ENCODE assay signal across 8 mouse cellular contexts in the genomic region with DNA sequence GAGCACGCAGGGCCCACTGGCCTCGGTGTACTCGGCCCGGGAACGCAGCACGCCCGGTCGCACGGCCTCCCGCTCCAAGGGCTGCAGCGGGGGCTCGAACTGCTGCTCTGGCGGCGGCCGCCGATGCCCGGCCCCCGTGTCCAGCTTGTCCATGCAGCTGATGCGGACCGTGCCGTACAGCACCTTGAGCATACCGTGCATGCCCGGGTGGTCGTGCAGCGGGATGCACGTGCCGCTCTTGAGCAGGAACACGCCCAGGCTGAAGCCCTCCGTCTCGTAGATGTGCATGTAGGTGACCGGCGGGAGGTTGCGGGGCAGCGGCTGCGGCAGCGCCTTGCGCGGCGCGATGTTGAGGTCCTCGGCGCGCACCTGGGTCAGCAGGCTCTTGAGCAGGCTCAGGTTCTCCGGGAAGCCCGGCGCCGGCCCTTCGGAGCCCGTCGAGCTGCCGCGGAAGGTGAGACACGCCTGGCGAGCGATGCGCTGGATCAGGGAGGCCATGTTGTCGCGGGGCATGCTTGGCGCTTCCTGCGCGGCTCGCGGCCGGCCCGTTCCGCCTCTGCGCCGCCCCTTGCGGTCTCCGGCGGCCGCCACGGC. TPM values are rescaled to one million over a fixed set of nuclear protein-coding genes. Genes with fewer than 3 reads are reported as not detected.
DNase-seq lines count a peak whose midpoint lies in the region; ATAC-seq and TF ChIP-seq lines count a peak whose summit lies in the region.

No protein-coding gene starts in this region.

- peak overlapping the region; percentile 89 for H3K4me3 ChIP-seq in heart, embryonic 13.5 days
- H3K4me3 ChIP-seq in spleen, adult 2 months (ENCODE audit: extremely low read depth, insufficient read depth, insufficient read length): peak overlapping the region; percentile 88

- H3K9ac ChIP-seq in heart, embryonic 13.5 days: peak overlapping the region; percentile 94

- WGBS in heart, embryonic 13.5 days: under 1% methylated on average over 70 of the region's 73 CpGs
- under 1% methylated on average over 73 of the region's 73 CpGs for WGBS in spleen, adult 2 months

- peak overlapping the region; percentile 98 for H3K4me2 ChIP-seq in heart, embryonic 13.5 days

- TF ChIP-seq POLR2A in spleen, adult 2 months (IDR thresholded peaks at IDR 0.05; ENCODE audit: low read depth, low read length): no peak

- peaks cover 9% of the 10 kb centered on the region for H3K36me3 ChIP-seq in heart, embryonic 13.5 days
- peaks cover 5% of the 10 kb centered on the region for H3K36me3 ChIP-seq in spleen, adult 2 months (ENCODE audit: control insufficient read depth, insufficient read depth, low read length)

- H3K9me3 ChIP-seq in heart, embryonic 13.5 days: no peaks in the 10 kb centered on the region

- no peak for TF ChIP-seq CTCF in spleen, adult 2 months (IDR thresholded peaks at IDR 0.05; ENCODE audit: extremely low read depth, insufficient read depth, insufficient read length, insufficient replicate concordance)

- peak overlapping the region; percentile 92 for H3K27ac ChIP-seq in heart, embryonic 13.5 days (replicated peaks)
- peak overlapping the region; percentile 93 for H3K27ac ChIP-seq in spleen, adult 2 months (ENCODE audit: insufficient read depth, low read length)

- peaks cover 39% of the 10 kb centered on the region for H3K4me1 ChIP-seq in heart, embryonic 13.5 days
- H3K4me1 ChIP-seq in spleen, adult 2 months (ENCODE audit: control insufficient read depth, insufficient read depth, insufficient read length): peaks cover 8% of the 10 kb centered on the region

- ATAC-seq in heart, embryonic 13.5 days (ENCODE audit: extremely low read depth, insufficient number of reproducible peaks, low FRiP score, low TSS enrichment): peak; percentile 50

- DNase-seq in urinary bladder, postnatal 25 days (ENCODE audit: low spot score): peak; percentile 26
- DNase-seq in urinary bladder, postnatal 10 days (ENCODE audit: low spot score): no peak
- DNase-seq in c-Kit-positive CD71-positive TER-119-positive erythroid progenitor cells, embryonic 14.5 days (ENCODE audit: low spot score): peak; percentile 30
- DNase-seq in kidney, postnatal 36 days: peak; percentile 36 to 73
- DNase-seq in lung, postnatal 36 days: peak; percentile 43
- peak in 1 of 2 experiments; percentile 48 for DNase-seq in spleen, adult 2 months (ENCODE audit: low read depth in 1 of 2, low spot score in 2 of 2)
- DNase-seq in cerebellum, postnatal 10 days: no peak

- H3K27me3 ChIP-seq in heart, embryonic 13.5 days (replicated peaks): no peaks in the 10 kb centered on the region
- no peaks in the 10 kb centered on the region for H3K27me3 ChIP-seq in spleen, adult 2 months (ENCODE audit: control insufficient read depth, insufficient read depth, low read length)

RNA-seq across cellular contexts. Expression of a gene that starts 0.4 kb away (rescaled TPM):
- polyA plus RNA-seq in heart, embryonic 13.5 days (2015; fragmentation: Nextera tagmentation; extraction: Ambion mirVana): 42.8 and 43.2 TPM in 2 replicates
- 9.6 and 13.2 TPM in 2 replicates for polyA plus RNA-seq in spleen, adult 2 months (2012; rRNA removed)

RNA-seq across cellular contexts. Expression of a gene that starts 13.1 kb away (rescaled TPM):
- polyA plus RNA-seq in heart, embryonic 13.5 days (2015; fragmentation: Nextera tagmentation; extraction: Ambion mirVana): 0.73 and 1.4 TPM in 2 replicates
- 12.5 and 17.7 TPM in 2 replicates for polyA plus RNA-seq in spleen, adult 2 months (2012; rRNA removed)

Comparison
In these comparisons a context has a peak if more than half of its experiments do, and no peak if none do; other contexts are left out.
1. DNase-seq: peak in urinary bladder, postnatal 25 days (single experiment), c-Kit-positive CD71-positive TER-119-positive erythroid progenitor cells, embryonic 14.5 days (single experiment), kidney, postnatal 36 days (2 of 2) and lung, postnatal 36 days (single experiment); none in urinary bladder, postnatal 10 days (single experiment) and cerebellum, postnatal 10 days (0 of 2).